ENCODE assay signal across 11 mouse cellular contexts in genomic region chr7:96680405-96680804, GRCm38 (mm10).
A peak's percentile ranks its signal among the peaks of the same experiment; 100 is the strongest.
DNase-seq lines count a peak whose midpoint lies in the region; ATAC-seq and TF ChIP-seq lines count a peak whose summit lies in the region.
"Had no signal": no experiment of that assay in that cellular context is flagged by ENCODE, and none has a peak within 500 bp of the region (broad histone marks: within the 10 kb centered on the region; RNA-seq: fewer than 3 reads in every experiment).

No protein-coding gene starts in this region.

- H3K4me1 ChIP-seq in forebrain, embryonic 12.5 days, result peaks cover 39% of the 10 kb centered on the region
- H3K4me1 ChIP-seq in forebrain, embryonic 11.5 days (replicated peaks; ENCODE audit: control insufficient read depth, insufficient read depth, low read length), result peaks cover 10% of the 10 kb centered on the region; the same call in 1 of the 2 replicates
- H3K4me1 ChIP-seq in kidney, postnatal 0 days (replicated peaks; ENCODE audit: insufficient read depth, low read length), result peaks cover 4% of the 10 kb centered on the region
- peaks cover 8% of the 10 kb centered on the region for H3K4me1 ChIP-seq in stomach, embryonic 16.5 days (ENCODE audit: control insufficient read depth, insufficient read depth, low read length)
- no peaks in the 10 kb centered on the region for H3K4me1 ChIP-seq in stomach, postnatal 0 days (replicated peaks; ENCODE audit: control insufficient read depth, insufficient read depth)

- H3K27ac ChIP-seq in forebrain, embryonic 12.5 days, result peak overlapping the region; percentile 46; the same call in 1 of the 2 replicates
- H3K27ac ChIP-seq in forebrain, embryonic 11.5 days (ENCODE audit: low read depth, low read length), result no peak overlapping the region; the same call in 1 of the 2 replicates
- H3K27ac ChIP-seq in kidney, postnatal 0 days, result peak overlapping the region; percentile 34; the same call in 1 of the 2 replicates
- no peak overlapping the region for H3K27ac ChIP-seq in stomach, embryonic 16.5 days (ENCODE audit: low read length)
- H3K27ac ChIP-seq in stomach, postnatal 0 days (replicated peaks), result no peak overlapping the region

- 92% methylated on average over 5 of the region's 5 CpGs for WGBS in forebrain, embryonic 12.5 days
- 91% methylated on average over 5 of the region's 5 CpGs for WGBS in forebrain, embryonic 11.5 days
- WGBS in kidney, postnatal 0 days, result 90% methylated on average over 5 of the region's 5 CpGs
- WGBS in stomach, embryonic 16.5 days, result 90% methylated on average over 5 of the region's 5 CpGs
- WGBS in stomach, postnatal 0 days, result 93% methylated on average over 5 of the region's 5 CpGs

- TF ChIP-seq EP300 in stomach, postnatal 0 days (optimal IDR thresholded peaks at IDR 0.05), result no peak

- H3K36me3 ChIP-seq in forebrain, embryonic 12.5 days (replicated peaks), result no peaks in the 10 kb centered on the region
- no peaks in the 10 kb centered on the region for H3K36me3 ChIP-seq in forebrain, embryonic 11.5 days (ENCODE audit: control insufficient read depth, insufficient read depth, low read length)
- no peaks in the 10 kb centered on the region for H3K36me3 ChIP-seq in kidney, postnatal 0 days (ENCODE audit: insufficient read depth, low read length)
- H3K36me3 ChIP-seq in stomach, embryonic 16.5 days (ENCODE audit: control insufficient read depth, insufficient read depth, low read length), result no peaks in the 10 kb centered on the region
- no peaks in the 10 kb centered on the region for H3K36me3 ChIP-seq in stomach, postnatal 0 days (ENCODE audit: control insufficient read depth, insufficient read depth, low read length)

- no peak for ATAC-seq in forebrain, embryonic 12.5 days (ENCODE audit: low FRiP score)
- ATAC-seq in forebrain, embryonic 11.5 days (replicated peaks; ENCODE audit: low FRiP score), result no peak
- no peak for ATAC-seq in kidney, postnatal 0 days (replicated peaks; ENCODE audit: low FRiP score, low read depth)
- ATAC-seq in stomach, embryonic 16.5 days (ENCODE audit: insufficient read depth, low FRiP score), result no peak
- ATAC-seq in stomach, postnatal 0 days (ENCODE audit: low FRiP score, low TSS enrichment), result no peak
- ATAC-seq: intestine, embryonic 16.5 days had no signal

- H3K9me3 ChIP-seq in forebrain, embryonic 12.5 days, result no peaks in the 10 kb centered on the region
- no peaks in the 10 kb centered on the region for H3K9me3 ChIP-seq in forebrain, embryonic 11.5 days (ENCODE audit: control insufficient read depth, low read length)
- no peaks in the 10 kb centered on the region for H3K9me3 ChIP-seq in kidney, postnatal 0 days (replicated peaks; ENCODE audit: low read length)
- no peaks in the 10 kb centered on the region for H3K9me3 ChIP-seq in stomach, embryonic 16.5 days (replicated peaks; ENCODE audit: control insufficient read depth, low read length)
- no peaks in the 10 kb centered on the region for H3K9me3 ChIP-seq in stomach, postnatal 0 days (ENCODE audit: control insufficient read depth, low read length)

- H3K4me2 ChIP-seq in forebrain, embryonic 12.5 days, result no peak overlapping the region
- no peak overlapping the region for H3K4me2 ChIP-seq in forebrain, embryonic 11.5 days (ENCODE audit: low read depth, low read length, severe bottlenecking)
- H3K4me2 ChIP-seq in kidney, postnatal 0 days (ENCODE audit: low read length), result no peak overlapping the region
- H3K4me2 ChIP-seq in stomach, embryonic 16.5 days (ENCODE audit: low read depth, low read length), result no peak overlapping the region
- H3K4me2 ChIP-seq in stomach, postnatal 0 days (replicated peaks; ENCODE audit: low read depth), result no peak overlapping the region

- DNase-seq in forebrain, embryonic 11.5 days (ENCODE audit: low spot score), result no peak
- no peak for DNase-seq in kidney, postnatal 0 days (ENCODE audit: low spot score)
- no peak for DNase-seq in kidney, postnatal 14 days
- no peak for DNase-seq in stomach, postnatal 0 days (ENCODE audit: low spot score)
- peak; percentile 61 for DNase-seq in telencephalon, adult 2 months (ENCODE audit: low read depth, low spot score)
- no peak for DNase-seq in thymus, postnatal 0 days (ENCODE audit: low spot score)
- DNase-seq: adrenal gland, adult 2 months; cerebellum, adult 11 months had no signal

- peaks cover 50% of the 10 kb centered on the region for H3K27me3 ChIP-seq in forebrain, embryonic 12.5 days
- peaks cover 5% of the 10 kb centered on the region; the same call in 1 of the 2 replicates for H3K27me3 ChIP-seq in forebrain, embryonic 11.5 days (ENCODE audit: control insufficient read depth, insufficient read depth, low read length)
- no peaks in the 10 kb centered on the region for H3K27me3 ChIP-seq in kidney, postnatal 0 days (ENCODE audit: insufficient read depth, low read length)
- no peaks in the 10 kb centered on the region for H3K27me3 ChIP-seq in stomach, embryonic 16.5 days (ENCODE audit: control insufficient read depth, insufficient read depth, low read length)
- H3K27me3 ChIP-seq in stomach, postnatal 0 days (ENCODE audit: control insufficient read depth, insufficient read depth, low read length), result no peaks in the 10 kb centered on the region

- H3K9ac ChIP-seq in forebrain, embryonic 12.5 days, result no peak overlapping the region
- H3K9ac ChIP-seq in forebrain, embryonic 11.5 days (ENCODE audit: low read length), result no peak overlapping the region
- H3K9ac ChIP-seq in kidney, postnatal 0 days (ENCODE audit: low read depth, low read length), result no peak overlapping the region
- 0 out of 2 replicates have a peak overlapping the region, but pooled peaks have one; percentile 10 for H3K9ac ChIP-seq in stomach, embryonic 16.5 days (ENCODE audit: low read length)
- no peak overlapping the region for H3K9ac ChIP-seq in stomach, postnatal 0 days (ENCODE audit: low read length)

- TF ChIP-seq CTCF in kidney, postnatal 0 days (IDR thresholded peaks at IDR 0.05; ENCODE audit: low read depth), result no peak
- no peak for TF ChIP-seq CTCF in stomach, postnatal 0 days (IDR thresholded peaks at IDR 0.05; ENCODE audit: low read depth)

- H3K4me3 ChIP-seq in forebrain, embryonic 12.5 days (replicated peaks), result no peak overlapping the region
- no peak overlapping the region for H3K4me3 ChIP-seq in forebrain, embryonic 11.5 days (ENCODE audit: low read depth, low read length)
- no peak overlapping the region for H3K4me3 ChIP-seq in kidney, postnatal 0 days (replicated peaks; ENCODE audit: low read depth, low read length)
- H3K4me3 ChIP-seq in stomach, embryonic 16.5 days (replicated peaks; ENCODE audit: low read length), result no peak overlapping the region
- H3K4me3 ChIP-seq in stomach, postnatal 0 days (ENCODE audit: low read depth, low read length), result no peak overlapping the region

Comparison
In these comparisons a context has a peak if more than half of its experiments do, and no peak if none do; other contexts are left out.
1. H3K27ac ChIP-seq: peak in forebrain, embryonic 12.5 days (single experiment) and kidney, postnatal 0 days (single experiment); none in forebrain, embryonic 11.5 days (single experiment), stomach, embryonic 16.5 days (single experiment) and stomach, postnatal 0 days (single experiment).